Mouse (Mus musculus): Measurements from ENCODE around the gene Grm8.

Gene Grm8

DNA sequence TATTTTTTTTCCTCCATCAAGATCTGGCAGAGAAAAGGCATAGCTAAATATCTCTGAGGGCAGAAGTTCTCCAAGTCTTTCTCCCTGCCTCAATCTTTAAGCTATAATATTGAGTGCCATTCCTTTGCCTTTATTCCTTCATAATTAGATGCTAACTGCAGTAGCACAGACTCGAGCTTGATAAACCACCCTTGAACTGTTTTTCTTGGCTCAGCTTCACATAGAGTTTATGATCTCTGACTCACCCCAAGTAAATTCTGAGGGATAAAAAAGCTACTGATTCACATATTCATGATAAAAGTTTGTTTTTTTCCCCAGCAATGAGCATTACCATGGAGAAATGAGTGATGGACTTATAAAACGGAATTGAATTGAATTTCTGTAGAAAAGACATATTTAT, 895.0 kb downstream of the Grm8 start:
- DNase-seq (ENCODE audit: low spot score in 2 of 2) = no peak
